Mouse (Mus musculus) lung, postnatal 0 days (tissue): ENCODE results near the gene Apoa2. TPM values are rescaled to one million over a fixed set of nuclear protein-coding genes. Genes with fewer than 3 reads are reported as not detected.

Experiments used
- ATAC-seq: fragments of 200-750 bp; cut with Nextera tagmentation; 2 replicates; pipeline ENCODE4 v1.8.0; 2017; ENCODE audit warnings: moderate library complexity
- DNase-seq: peaks from one replicate; pipeline ENCODE4 v3.0.0-alpha.2; 2016; ENCODE audit warnings: low spot score
- H3K27ac ChIP-seq: fragments of 300-500 bp; sonication (generic); 2 replicates; pipeline ENCODE4 v1.5.1; 2014; ENCODE audit warnings: antibody characterized with exemption, mild to moderate bottlenecking, low read length, mixed read lengths
- H3K27me3 ChIP-seq: fragments of 300-500 bp; sonication (generic); replicated peaks from 2 replicates; pipeline ENCODE4 v1.6.1; 2014; ENCODE audit warnings: low read length, mixed read lengths; ENCODE audit not compliant: insufficient read depth
- H3K36me3 ChIP-seq: fragments of 300-500 bp; sonication (generic); 2 replicates; pipeline ENCODE4 v1.6.1; 2014; ENCODE audit warnings: low read length, mixed read lengths; ENCODE audit not compliant: insufficient read depth
- H3K4me1 ChIP-seq: fragments of 300-500 bp; sonication (generic); 2 replicates; pipeline ENCODE4 v1.6.1; 2014; ENCODE audit warnings: antibody characterized with exemption, low read depth, low read length, mixed read lengths; ENCODE audit not compliant: insufficient read depth
- H3K4me2 ChIP-seq: fragments of 300-500 bp; sonication (generic); replicated peaks from 2 replicates; pipeline ENCODE4 v1.6.1; 2014; ENCODE audit warnings: low read depth, mild to moderate bottlenecking, low read length, moderate library complexity, mixed read lengths
- H3K4me3 ChIP-seq: fragments of 300-500 bp; sonication (generic); 2 replicates; pipeline ENCODE4 v1.5.1; 2014; ENCODE audit warnings: low read depth, low read length
- H3K9ac ChIP-seq: fragments of 300-500 bp; sonication (generic); replicated peaks from 2 replicates; pipeline ENCODE4 v1.6.1; 2014; ENCODE audit warnings: low read depth, mild to moderate bottlenecking
- H3K9me3 ChIP-seq: fragments of 300-500 bp; sonication (generic); 2 replicates; pipeline ENCODE4 v1.6.1; 2016; ENCODE audit warnings: low read length, mixed read lengths
- CTCF ChIP-seq: IDR thresholded peaks from 2 replicates; pipeline ENCODE4 v1.5.1; 2016; ENCODE audit warnings: antibody characterized with exemption, mild to moderate bottlenecking
- EP300 ChIP-seq: IDR thresholded peaks from 2 replicates; pipeline ENCODE4 v1.6.1; 2016; ENCODE audit warnings: antibody characterized with exemption, mild to moderate bottlenecking, control low read depth
- WGBS: fragments of 180-500 bp; shearing (Covaris S2); extraction: QIAGEN DNeasy Blood & Tissue Kit; methylation state at CpG from one replicate; pipeline ENCODE4 v1.1.7; 2014; 5-methylcytosine and 5-hydroxymethylcytosine counted together
- polyA plus RNA-seq: library from polyadenylated mRNA; unstranded; fragments of >200 nt; fragmentation: Nextera tagmentation; extraction: Ambion mirVana; gene quantifications from 2 replicates; pipeline ENCODE4 v1.2.1, GENCODE M21; 2015

Gene Apoa2
- polyA plus RNA-seq, 1 experiment from 2014 or later = 5.5 TPM

DNA sequence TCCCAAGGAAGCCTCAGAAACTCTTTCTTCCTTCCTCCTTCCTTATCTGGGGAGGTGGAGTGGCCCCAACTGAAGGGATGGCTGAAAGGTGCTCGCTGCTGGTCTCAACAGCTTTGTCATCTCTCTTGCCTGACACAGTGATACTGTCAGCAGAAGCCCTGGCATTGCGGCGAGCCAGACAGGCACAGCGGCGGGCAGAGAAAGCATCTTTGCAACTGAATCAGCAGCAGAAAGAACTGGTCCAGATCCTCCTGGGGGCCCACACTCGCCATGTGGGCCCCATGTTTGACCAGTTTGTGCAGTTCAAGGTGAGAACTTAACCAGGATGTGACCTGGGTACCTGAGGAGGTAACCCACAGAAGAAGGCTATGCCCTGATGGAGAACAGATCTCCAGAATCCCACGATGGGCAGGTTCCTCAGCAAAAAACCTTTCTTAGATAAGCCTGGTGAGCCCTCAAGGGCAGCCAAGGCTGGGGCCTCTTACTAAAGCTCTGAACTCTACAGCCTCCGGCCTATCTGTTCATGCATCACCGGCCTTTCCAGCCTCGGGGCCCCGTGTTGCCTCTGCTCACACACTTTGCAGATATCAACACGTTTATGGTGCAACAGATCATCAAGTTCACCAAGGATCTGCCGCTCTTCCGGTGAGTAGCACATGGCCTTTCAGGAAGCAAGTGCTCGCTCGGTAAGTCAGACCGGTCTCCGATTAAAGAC is 8.5 kb upstream of the Apoa2 start:
- 84% methylated on average over 18 of the region's 18 CpGs for WGBS
- Histone ChIP-seq H3K27ac (no peak overlapping the region), H3K4me3 (no peak overlapping the region), H3K27me3 (no peaks in the 10 kb centered on the region), H3K4me1 (peaks cover 5% of the 10 kb centered on the region; the same call in 1 of the 2 replicates), H3K9me3 (no peaks in the 10 kb centered on the region), H3K9ac (no peak overlapping the region), H3K4me2 (no peak overlapping the region), H3K36me3 (peaks cover 3% of the 10 kb centered on the region; the same call in 1 of the 2 replicates)
- no peak for TF ChIP-seq CTCF
- no peak for TF ChIP-seq EP300
- ATAC-seq (no peak), DNase-seq (no peak)

- TF ChIP-seq CTCF = peak; percentile 94
- no peak for TF ChIP-seq EP300
- no peaks in the 10 kb centered on the region for H3K9me3 ChIP-seq
- no peak overlapping the region for H3K9ac ChIP-seq
- no peak for ATAC-seq
- no peak overlapping the region for H3K27ac ChIP-seq
- DNase-seq = peak; percentile 88
- H3K4me3 ChIP-seq = no peak overlapping the region
- no peaks in the 10 kb centered on the region for H3K27me3 ChIP-seq
- H3K4me2 ChIP-seq = peak overlapping the region; percentile 81
- peaks cover 3% of the 10 kb centered on the region; the same call in 1 of the 2 replicates for H3K36me3 ChIP-seq
- WGBS = 7% methylated on average over 10 of the region's 10 CpGs
- H3K4me1 ChIP-seq = peaks cover 10% of the 10 kb centered on the region; the same call in 1 of the 2 replicates
These were observed 4.0 kb upstream of the Apoa2 start for GRCm38 (mm10) chr1:171220871-171221270.

- H3K9me3 ChIP-seq = no peaks in the 10 kb centered on the region
- H3K36me3 ChIP-seq = peaks cover 3% of the 10 kb centered on the region; the same call in 1 of the 2 replicates
- H3K9ac ChIP-seq = no peak overlapping the region
- H3K4me1 ChIP-seq = peaks cover 10% of the 10 kb centered on the region; the same call in 1 of the 2 replicates
- WGBS = 9% methylated on average over 22 of the region's 22 CpGs
- DNase-seq (no peak), ATAC-seq (no peak)
- H3K4me3 ChIP-seq = peak overlapping the region; percentile 55
- peak overlapping the region; percentile 81 for H3K4me2 ChIP-seq
- no peak overlapping the region for H3K27ac ChIP-seq
- TF ChIP-seq EP300 = no peak
- H3K27me3 ChIP-seq = no peaks in the 10 kb centered on the region
These were observed 3.3 kb upstream of the Apoa2 start for GRCm38 (mm10) chr1:171221281-171222193.

DNA sequence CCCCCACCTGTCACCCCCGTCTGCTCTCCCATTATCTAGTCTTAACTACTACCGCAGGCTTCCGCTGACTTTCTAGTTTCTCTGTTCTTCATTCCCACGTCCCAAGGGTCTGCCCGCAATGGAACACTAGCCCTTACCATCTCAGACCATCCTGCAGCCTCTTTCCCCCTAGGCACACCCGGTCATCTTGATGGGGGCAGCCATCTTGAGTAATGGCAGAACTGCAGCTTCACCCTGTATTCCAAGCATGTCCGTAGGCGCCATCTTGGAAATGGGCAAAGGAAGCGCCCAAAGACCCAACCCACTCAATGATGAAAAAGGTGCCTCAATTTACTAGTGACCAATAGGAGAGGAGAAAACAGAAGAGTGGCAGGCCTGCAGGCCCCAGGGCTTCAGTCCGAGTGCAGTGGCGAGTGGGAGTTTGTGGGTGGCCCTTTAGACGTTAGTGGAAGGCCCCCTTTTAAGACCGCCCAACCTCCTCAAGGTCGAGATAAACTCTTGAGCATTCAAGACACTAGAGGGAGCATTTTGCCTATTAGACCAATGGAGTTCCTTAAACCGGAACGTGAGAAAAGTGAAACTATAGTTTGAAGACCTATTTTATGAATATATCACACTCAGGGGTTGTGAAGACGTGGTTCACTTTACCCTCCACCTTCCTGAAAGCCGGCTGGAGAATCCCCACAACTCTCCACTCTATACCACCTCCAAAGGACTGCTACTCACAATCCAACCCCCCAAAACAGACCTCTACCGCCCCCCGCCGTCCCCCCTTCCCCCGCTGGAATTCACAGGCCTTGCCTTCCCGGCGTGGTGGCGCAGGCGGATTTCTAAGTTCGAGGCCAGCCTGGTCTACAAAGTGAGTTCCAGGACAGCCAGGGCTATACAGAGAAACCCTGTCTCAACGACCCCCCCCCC is 2.4 kb upstream of the Apoa2 start, which contains the start of gene Tomm40l:
TSS of gene Tomm40l (minus strand) at position 277 of the 918 bp plus-strand sequence.
- Histone ChIP-seq H3K27me3 (no peaks in the 10 kb centered on the region), H3K9me3 (no peaks in the 10 kb centered on the region), H3K4me1 (peaks cover 10% of the 10 kb centered on the region; the same call in 1 of the 2 replicates), H3K4me3 (peak within 1 kb of the TSS; percentile 55), H3K9ac (peak within 1 kb of the TSS; percentile 32; the same call in 1 of the 2 replicates), H3K36me3 (peaks cover 3% of the 10 kb centered on the region; the same call in 1 of the 2 replicates), H3K27ac (peak within 1 kb of the TSS; percentile 91), H3K4me2 (peak within 1 kb of the TSS; percentile 81)
- WGBS = 1% methylated on average over 28 of the region's 28 CpGs
- DNase-seq = peak; percentile 100
- ATAC-seq = peak; percentile 99
- TF ChIP-seq EP300 = no peak
- TF ChIP-seq CTCF = peak; percentile 82

DNA sequence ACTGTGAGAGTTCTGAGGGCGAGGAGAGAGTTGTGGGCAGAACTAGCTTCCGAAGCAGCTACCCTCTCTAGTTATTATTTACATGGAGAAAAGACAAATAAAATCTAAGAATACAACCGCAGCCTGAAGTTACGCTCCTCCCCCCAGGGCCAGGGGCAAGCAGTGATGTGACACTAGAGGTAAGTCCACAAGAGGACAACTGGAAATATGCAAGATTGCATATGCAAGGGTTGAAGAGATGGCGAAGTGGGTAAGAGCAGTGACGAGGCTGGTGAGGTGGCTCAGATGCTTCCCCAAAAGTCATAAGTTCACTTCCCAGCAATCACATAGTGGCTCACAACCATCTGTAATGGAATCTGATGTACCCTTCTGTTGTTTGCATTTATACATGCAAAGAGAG is 1.7 kb upstream of the Apoa2 start:
- Histone ChIP-seq H3K27me3 (no peaks in the 10 kb centered on the region), H3K9me3 (no peaks in the 10 kb centered on the region), H3K4me1 (peaks cover 10% of the 10 kb centered on the region; the same call in 1 of the 2 replicates), H3K4me2 (peak overlapping the region; percentile 47), H3K36me3 (peaks cover 3% of the 10 kb centered on the region; the same call in 1 of the 2 replicates), H3K9ac (peak overlapping the region; percentile 32; the same call in 1 of the 2 replicates), H3K27ac (peak overlapping the region; percentile 91), H3K4me3 (peak overlapping the region; percentile 43; the same call in 1 of the 2 replicates)
- TF ChIP-seq CTCF = no peak
- no peak for ATAC-seq
- no peak for DNase-seq
- WGBS = 69% methylated on average over 6 of the region's 6 CpGs
